Mouse (Mus musculus): ENCODE measurements around the gene Oard1.

- TF ChIP-seq CTCF (IDR thresholded peaks at IDR 0.05; ENCODE audit: low read depth, low read length) (no peak), EP300 (IDR thresholded peaks at IDR 0.05; ENCODE audit: insufficient read depth, low read depth, low read length) (no peak)
These were observed 46.3 kb upstream of the Oard1 start for GRCm38 (mm10) chr17:48363421-48363965.
